ENCODE assay signal across 10 mouse cellular contexts in genomic region chr1:120757283-120757821, GRCm38 (mm10).
DNase-seq lines count a peak whose midpoint lies in the region; ATAC-seq and TF ChIP-seq lines count a peak whose summit lies in the region.
"Had no signal": no experiment of that assay in that cellular context is flagged by ENCODE, and none has a peak within 500 bp of the region (broad histone marks: within the 10 kb centered on the region; RNA-seq: fewer than 3 reads in every experiment).

No protein-coding gene starts in this region.

- no peaks in the 10 kb centered on the region for H3K27me3 ChIP-seq in liver, postnatal 0 days (ENCODE audit: insufficient read depth, low read length)
- H3K27me3 ChIP-seq in heart, embryonic 14.5 days (ENCODE audit: control insufficient read depth, insufficient read depth, low read length): no peaks in the 10 kb centered on the region
- no peaks in the 10 kb centered on the region for H3K27me3 ChIP-seq in midbrain, embryonic 11.5 days (ENCODE audit: control insufficient read depth, insufficient read depth, low read length)
- H3K27me3 ChIP-seq: hindbrain, embryonic 15.5 days; megakaryocyte, embryonic 14.5 days had no signal

- no peaks in the 10 kb centered on the region for H3K9me3 ChIP-seq in liver, postnatal 0 days (ENCODE audit: low read length)
- H3K9me3 ChIP-seq in heart, embryonic 14.5 days (ENCODE audit: control insufficient read depth, low read length): no peaks in the 10 kb centered on the region
- H3K9me3 ChIP-seq in midbrain, embryonic 11.5 days (ENCODE audit: control insufficient read depth, low read length): no peaks in the 10 kb centered on the region
- H3K9me3 ChIP-seq: hindbrain, embryonic 15.5 days had no signal

- no peaks in the 10 kb centered on the region for H3K4me1 ChIP-seq in liver, postnatal 0 days (ENCODE audit: insufficient read depth)
- peaks cover 21 to 34% of the 10 kb centered on the region in 2 experiments for H3K4me1 ChIP-seq in heart, embryonic 14.5 days (ENCODE audit: control insufficient read depth in 2 of 2, insufficient read depth in 2 of 2, low read length in 2 of 2)
- no peaks in the 10 kb centered on the region for H3K4me1 ChIP-seq in midbrain, embryonic 11.5 days (ENCODE audit: control insufficient read depth, insufficient read depth, low read length)
- H3K4me1 ChIP-seq: hindbrain, embryonic 15.5 days; megakaryocyte, embryonic 14.5 days had no signal

- TF ChIP-seq EP300 in liver, postnatal 0 days (IDR thresholded peaks at IDR 0.05; ENCODE audit: low read depth): no peak

- DNase-seq in liver: peak; percentile 31
- no peak for DNase-seq in liver, postnatal 0 days
- DNase-seq in embryo, embryonic 9.5 days (ENCODE audit: extremely low spot score): peak; percentile 34
- peak; percentile 27 for DNase-seq in right cerebral cortex, postnatal 4 days
- no peak for DNase-seq in retina, embryonic 14.5 days (ENCODE audit: low spot score)
- no peak for DNase-seq in midbrain, embryonic 11.5 days (ENCODE audit: low spot score, missing footprints)

- no peak for ATAC-seq in liver, postnatal 0 days
- no peak; the same call in 1 of the 2 replicates for ATAC-seq in heart, embryonic 14.5 days (ENCODE audit: insufficient number of reproducible peaks, insufficient read depth, low FRiP score, low read depth)
- no peak for ATAC-seq in midbrain, embryonic 11.5 days (ENCODE audit: low FRiP score)
- no peak for ATAC-seq in activated CD4-positive, CD25-positive, alpha-beta regulatory T cell, adult 4 months

- H3K36me3 ChIP-seq in liver, postnatal 0 days (replicated peaks; ENCODE audit: insufficient read depth, low read length): no peaks in the 10 kb centered on the region
- H3K36me3 ChIP-seq in heart, embryonic 14.5 days (ENCODE audit: control insufficient read depth, insufficient read depth, low read length): no peaks in the 10 kb centered on the region
- no peaks in the 10 kb centered on the region for H3K36me3 ChIP-seq in midbrain, embryonic 11.5 days (ENCODE audit: control insufficient read depth, insufficient read depth, low read length)
- H3K36me3 ChIP-seq: hindbrain, embryonic 15.5 days had no signal

- WGBS in liver, postnatal 0 days (ENCODE audit: insufficient replicate concordance): 50% methylated on average over 9 of the region's 9 CpGs
- WGBS in heart, embryonic 14.5 days: 13% methylated on average over 9 of the region's 9 CpGs
- WGBS in midbrain, embryonic 11.5 days: 64% methylated on average over 9 of the region's 9 CpGs

- H3K4me3 ChIP-seq in liver, postnatal 0 days (ENCODE audit: low read depth, low read length): no peak overlapping the region
- H3K4me3 ChIP-seq in heart, embryonic 14.5 days (ENCODE audit: control insufficient read depth in 1 of 2, insufficient read depth in 1 of 2, low read depth in 1 of 2, low read length in 2 of 2): no peak overlapping the region
- no peak overlapping the region for H3K4me3 ChIP-seq in midbrain, embryonic 11.5 days (ENCODE audit: low read depth, low read length)
- H3K4me3 ChIP-seq: hindbrain, embryonic 15.5 days; megakaryocyte, embryonic 14.5 days had no signal

- H3K4me2 ChIP-seq in liver, postnatal 0 days (ENCODE audit: low read depth, low read length): no peak overlapping the region
- H3K4me2 ChIP-seq in heart, embryonic 14.5 days (ENCODE audit: low read length): peak overlapping the region; percentile 38
- no peak overlapping the region for H3K4me2 ChIP-seq in midbrain, embryonic 11.5 days
- H3K4me2 ChIP-seq: hindbrain, embryonic 15.5 days had no signal

- TF ChIP-seq CTCF in liver, postnatal 0 days (IDR thresholded peaks at IDR 0.05; ENCODE audit: low read depth): no peak

- H3K27ac ChIP-seq in liver, postnatal 0 days (ENCODE audit: low read depth): no peak overlapping the region
- peak overlapping the region; percentile 83 to 93 for H3K27ac ChIP-seq in heart, embryonic 14.5 days (replicated peaks in 1 of 2; ENCODE audit: control insufficient read depth in 1 of 2, insufficient read depth in 1 of 2, low read depth in 2 of 2, low read length in 2 of 2)
- no peak overlapping the region for H3K27ac ChIP-seq in midbrain, embryonic 11.5 days (ENCODE audit: low read depth, low read length)
- H3K27ac ChIP-seq: hindbrain, embryonic 15.5 days had no signal

- no peak overlapping the region for H3K9ac ChIP-seq in liver, postnatal 0 days (replicated peaks)
- no peak overlapping the region for H3K9ac ChIP-seq in heart, embryonic 14.5 days (ENCODE audit: low read length)
- H3K9ac ChIP-seq in midbrain, embryonic 11.5 days (ENCODE audit: low read length): no peak overlapping the region
- H3K9ac ChIP-seq: hindbrain, embryonic 15.5 days had no signal

Comparison
In these comparisons a context has a peak if more than half of its experiments do, and no peak if none do; other contexts are left out.
1. DNase-seq: peak in liver (single experiment), embryo, embryonic 9.5 days (single experiment) and right cerebral cortex, postnatal 4 days (single experiment); none in liver, postnatal 0 days (single experiment), retina, embryonic 14.5 days (single experiment) and midbrain, embryonic 11.5 days (single experiment).
2. H3K27ac ChIP-seq: peak in heart, embryonic 14.5 days (2 of 2); none in liver, postnatal 0 days (single experiment) and midbrain, embryonic 11.5 days (single experiment).